In genomic region chr3:27153701-27154209, GRCm38 (mm10) we compare ENCODE assay signal across 8 mouse cellular contexts. TPM values are rescaled to one million over a fixed set of nuclear protein-coding genes. Genes with fewer than 3 reads are reported as not detected.
DNase-seq lines count a peak whose midpoint lies in the region; ATAC-seq and TF ChIP-seq lines count a peak whose summit lies in the region.

Gene Ect2, minus strand, starts transcription at chr3:27153878.

- no peaks in the 10 kb centered on the region for H3K27me3 ChIP-seq in G1E (ENCODE audit: insufficient read depth, low read length)
- no peaks in the 10 kb centered on the region for H3K27me3 ChIP-seq in forebrain, embryonic 16.5 days (replicated peaks; ENCODE audit: control insufficient read depth, insufficient read depth, low read length)
- no peaks in the 10 kb centered on the region for H3K27me3 ChIP-seq in lung, embryonic 14.5 days (ENCODE audit: insufficient read depth, low read length)
- no peaks in the 10 kb centered on the region for H3K27me3 ChIP-seq in thymus, adult 2 months (ENCODE audit: control insufficient read depth, insufficient read depth, low read length)

- peaks cover 25% of the 10 kb centered on the region for H3K36me3 ChIP-seq in G1E (replicated peaks)
- H3K36me3 ChIP-seq in forebrain, embryonic 16.5 days (ENCODE audit: control insufficient read depth, insufficient read depth), result no peaks in the 10 kb centered on the region
- H3K36me3 ChIP-seq in lung, embryonic 14.5 days (ENCODE audit: insufficient read depth), result peaks cover 15% of the 10 kb centered on the region
- H3K36me3 ChIP-seq in thymus, adult 2 months (ENCODE audit: control insufficient read depth, insufficient read depth, low read length), result peaks cover 4% of the 10 kb centered on the region; the same call in 1 of the 2 replicates

- DNase-seq in G1E (ENCODE audit: low spot score), result peak; percentile 94
- peak; percentile 98 for DNase-seq in cerebellum, adult 18-20 months
- DNase-seq in heart, postnatal 36 days, result peak; percentile 98 to 99
- peak; percentile 99 for DNase-seq in layer of hippocampus, adult 2 months (ENCODE audit: low spot score in 2 of 2)
- DNase-seq in lung, embryonic 14.5 days, result peak; percentile 100
- DNase-seq in thymus, adult 2 months, result peak; percentile 97

- peak within 1 kb of the TSS; percentile 100 for H3K4me3 ChIP-seq in G1E (ENCODE audit: low read depth, low read length)
- peak within 1 kb of the TSS; percentile 78 for H3K4me3 ChIP-seq in forebrain, embryonic 16.5 days (replicated peaks; ENCODE audit: low read length)
- peak within 1 kb of the TSS; percentile 74 for H3K4me3 ChIP-seq in layer of hippocampus, adult 2 months
- H3K4me3 ChIP-seq in lung, embryonic 14.5 days (ENCODE audit: low read depth, low read length), result peak within 1 kb of the TSS; percentile 91
- peak within 1 kb of the TSS; percentile 65 for H3K4me3 ChIP-seq in olfactory bulb, adult 2 months (ENCODE audit: insufficient read depth, low read depth, low read length)
- peak within 1 kb of the TSS; percentile 79 for H3K4me3 ChIP-seq in thymus, adult 2 months (ENCODE audit: control insufficient read depth, insufficient read depth, low read length)

- peaks cover 29% of the 10 kb centered on the region for H3K4me1 ChIP-seq in G1E (ENCODE audit: insufficient read depth, low read depth, low read length)
- peaks cover 12% of the 10 kb centered on the region for H3K4me1 ChIP-seq in forebrain, embryonic 16.5 days (replicated peaks; ENCODE audit: control insufficient read depth, insufficient read depth, low read length)
- H3K4me1 ChIP-seq in lung, embryonic 14.5 days (ENCODE audit: insufficient read depth), result peaks cover 8% of the 10 kb centered on the region; the same call in 1 of the 2 replicates
- no peaks in the 10 kb centered on the region for H3K4me1 ChIP-seq in olfactory bulb, adult 2 months (ENCODE audit: control insufficient read depth, insufficient read depth, low read length)
- H3K4me1 ChIP-seq in thymus, adult 2 months (replicated peaks; ENCODE audit: control insufficient read depth, insufficient read depth, low read length), result peaks cover 6% of the 10 kb centered on the region

- H3K4me2 ChIP-seq in forebrain, embryonic 16.5 days (ENCODE audit: low read length), result peak within 1 kb of the TSS; percentile 92
- H3K4me2 ChIP-seq in lung, embryonic 14.5 days, result peak within 1 kb of the TSS; percentile 84

- TF ChIP-seq CTCF in G1E (IDR thresholded peaks at IDR 0.05; ENCODE audit: low read depth, low read length), result no peak
- TF ChIP-seq CTCF in layer of hippocampus, adult 2 months (conservative IDR thresholded peaks at IDR 0.05), result peak; percentile 40
- peak; percentile 4; the same call in 1 of the 2 replicates for TF ChIP-seq CTCF in lung, embryonic 14.5 days (IDR thresholded peaks at IDR 0.05; ENCODE audit: low read depth)
- no peak for TF ChIP-seq CTCF in olfactory bulb, adult 2 months (IDR thresholded peaks at IDR 0.05; ENCODE audit: insufficient read depth, low read depth, low read length)
- TF ChIP-seq CTCF in thymus, adult 2 months (IDR thresholded peaks at IDR 0.05; ENCODE audit: borderline replicate concordance, control insufficient read depth, extremely low read depth, insufficient read depth, low read length, poor library complexity), result no peak

- WGBS in forebrain, embryonic 16.5 days, result under 1% methylated on average over 37 of the region's 37 CpGs
- under 1% methylated on average over 37 of the region's 37 CpGs for WGBS in lung, embryonic 14.5 days
- under 1% methylated on average over 37 of the region's 37 CpGs for WGBS in olfactory bulb, adult 2 months
- WGBS in thymus, adult 2 months, result under 1% methylated on average over 37 of the region's 37 CpGs

- H3K9me3 ChIP-seq in G1E (replicated peaks), result no peaks in the 10 kb centered on the region
- no peaks in the 10 kb centered on the region for H3K9me3 ChIP-seq in forebrain, embryonic 16.5 days (ENCODE audit: control insufficient read depth, low read length)
- no peaks in the 10 kb centered on the region for H3K9me3 ChIP-seq in lung, embryonic 14.5 days (ENCODE audit: low read depth, low read length)

- peak; percentile 44; the same call in 1 of the 2 replicates for TF ChIP-seq POLR2A in olfactory bulb, adult 2 months (IDR thresholded peaks at IDR 0.05; ENCODE audit: insufficient read depth, low read depth, low read length)
- TF ChIP-seq POLR2A in thymus, adult 2 months (IDR thresholded peaks at IDR 0.05; ENCODE audit: control insufficient read depth, extremely low read depth, insufficient read depth, low read length, poor library complexity), result peak; percentile 49; the same call in 1 of the 2 replicates

- intact Hi-C loops in heart, postnatal 36 days (cut with DNase I), result loop anchor here (2.0 kb wide), 1 partner anchor 29 kb away; the partner anchor contains the start of gene Nceh1

- no peak within 1 kb of the TSS for H3K27ac ChIP-seq in forebrain, embryonic 16.5 days (ENCODE audit: low read length)
- peak within 1 kb of the TSS; percentile 79 for H3K27ac ChIP-seq in layer of hippocampus, adult 2 months
- H3K27ac ChIP-seq in lung, embryonic 14.5 days (ENCODE audit: low read depth), result peak within 1 kb of the TSS; percentile 90
- H3K27ac ChIP-seq in olfactory bulb, adult 2 months (ENCODE audit: insufficient read depth, low read depth, low read length), result no peak within 1 kb of the TSS
- peak within 1 kb of the TSS; percentile 38 for H3K27ac ChIP-seq in thymus, adult 2 months (ENCODE audit: control insufficient read depth, insufficient read depth, low read length)

- peak; percentile 98 for ATAC-seq in G1E (ENCODE audit: extremely low read depth, insufficient number of reproducible peaks, low FRiP score, poor library complexity, severe bottlenecking)
- peak; percentile 100 for ATAC-seq in forebrain, embryonic 16.5 days
- peak; percentile 98 for ATAC-seq in lung, embryonic 14.5 days (ENCODE audit: insufficient read depth)

- H3K9ac ChIP-seq in forebrain, embryonic 16.5 days (replicated peaks; ENCODE audit: low read depth, low read length), result peak within 1 kb of the TSS; percentile 63
- peak within 1 kb of the TSS; percentile 91 for H3K9ac ChIP-seq in lung, embryonic 14.5 days

RNA-seq across cellular contexts. Expression of gene Ect2, which starts in this region (rescaled TPM):
- total RNA-seq in G1E (2014; fragmentation: Nextera tagmentation) (130 and 191 TPM in 2 replicates), G1E (2017) (65.2 and 77.4 TPM in 2 replicates)
- polyA plus RNA-seq in G1E (2012), result 1.6 and 1.9 TPM in 2 replicates
- polyA plus RNA-seq in forebrain, embryonic 16.5 days (2015; fragmentation: Nextera tagmentation; extraction: Ambion mirVana), result 26.2 and 37.0 TPM in 2 replicates
- under 1 TPM; 0.78 to 0.79 TPM for total RNA-seq in heart, postnatal 36 days (2021)
- total RNA-seq in layer of hippocampus, adult 2 months (2021), result 1 to 10 TPM; 1.7 to 1.9 TPM
- 73.3 and 82.0 TPM in 2 replicates for polyA plus RNA-seq in lung, embryonic 14.5 days (2014; fragmentation: Nextera tagmentation; extraction: Ambion mirVana)
- not detected in 2 replicates for polyA plus RNA-seq in olfactory bulb, adult 2 months (2012; ENCODE audit: insufficient read depth, insufficient read length, low replicate concordance, missing spikeins)
- polyA plus RNA-seq in thymus, adult 2 months (2012; rRNA removed), result 12.0 and 16.9 TPM in 2 replicates

Comparison
In these comparisons a context has a peak if more than half of its experiments do, and no peak if none do; other contexts are left out.
1. RNA of gene Ect2 (total RNA-seq): 65.2 to 191 TPM in G1E; 1.7 to 1.9 TPM in layer of hippocampus, adult 2 months and 0.78 to 0.79 TPM in heart, postnatal 36 days; every median in the first group is over 10 times any median in the second.
2. Peak in DNase-seq in heart, postnatal 36 days; RNA of the gene not detected or under 1 TPM.
3. CTCF ChIP-seq: peak in layer of hippocampus, adult 2 months (single experiment) and lung, embryonic 14.5 days (single experiment); none in G1E (single experiment), olfactory bulb, adult 2 months (single experiment) and thymus, adult 2 months (single experiment).
4. H3K27ac ChIP-seq: peak in layer of hippocampus, adult 2 months (single experiment), lung, embryonic 14.5 days (single experiment) and thymus, adult 2 months (single experiment); none in forebrain, embryonic 16.5 days (single experiment) and olfactory bulb, adult 2 months (single experiment).
5. Peak in every context shown above with its lines, with median percentiles within 50 percentile points of each other: ATAC-seq, DNase-seq and H3K4me3 ChIP-seq.